Mouse (Mus musculus) erythroid progenitor cell, adult 5-6 weeks (primary cell): ENCODE measurements around the gene Mgat4a. TPM values are rescaled to one million over a fixed set of nuclear protein-coding genes. Genes with fewer than 3 reads are reported as not detected.
A peak's percentile ranks its signal among the peaks of the same experiment; 100 is the strongest.

Experiments
- ATAC-seq: replicated peaks from 2 replicates; pipeline ENCODE4 v1.8.0; 2016; ENCODE audit warnings: moderate number of reproducible peaks, mild to moderate bottlenecking, moderate TSS enrichment, inconsistent platforms; ENCODE audit not compliant: poor library complexity, low FRiP score, severe bottlenecking
- total RNA-seq, 2 experiments: library from RNA; stranded (forward) in 1 of 2; stranded (reverse) in 1 of 2; fragments of 150-400 nt in 1 of 2; fragments of 186-747, 209-891 nt in 1 of 2; gene quantifications; 2 replicates each; pipeline versions ENCODE4 v1.2.3 to v1.2.4; 2015 to 2017; ENCODE audit warnings: low replicate concordance in 2 of 2

The Mgat4a gene
- 3.4 and 4.7 TPM in 2 replicates for total RNA-seq (2015; ENCODE audit: low replicate concordance)
- 0.91 and 2.6 TPM in 2 replicates for total RNA-seq (2017; ENCODE audit: low replicate concordance)

GRCm38 (mm10) chr1:37540810-37541658 lies at the start of gene Mgat4a:
Mgat4a (minus strand) TSS chr1:37541016.
- peak; percentile 79 for ATAC-seq

- no peak for ATAC-seq
Observed at GRCm38 (mm10) chr1:37585809-37586480, 45.1 kb upstream of the Mgat4a start.

- ATAC-seq: no peak
Observed at GRCm38 (mm10) chr1:37583795-37584464, 43.1 kb upstream of the Mgat4a start.

GRCm38 (mm10) chr1:37583167-37583566 lies 42.4 kb upstream of the Mgat4a start:
- ATAC-seq: no peak

GRCm38 (mm10) chr1:37579686-37580085 lies 38.9 kb upstream of the Mgat4a start:
- ATAC-seq: no peak

- ATAC-seq: no peak
Observed at GRCm38 (mm10) chr1:37572528-37573272, 31.9 kb upstream of the Mgat4a start.

- ATAC-seq: no peak
Observed at GRCm38 (mm10) chr1:37568379-37568778, 27.6 kb upstream of the Mgat4a start.

- no peak for ATAC-seq
Observed at GRCm38 (mm10) chr1:37566754-37567153, 25.9 kb upstream of the Mgat4a start.

- ATAC-seq: no peak
Observed at GRCm38 (mm10) chr1:37566344-37566743, 25.5 kb upstream of the Mgat4a start.

- no peak for ATAC-seq
Observed at GRCm38 (mm10) chr1:37565396-37565795, 24.6 kb upstream of the Mgat4a start.

- ATAC-seq: no peak
Observed at GRCm38 (mm10) chr1:37561955-37562354, 21.1 kb upstream of the Mgat4a start.

- no peak for ATAC-seq
Observed at GRCm38 (mm10) chr1:37560356-37560755, 19.5 kb upstream of the Mgat4a start.

- ATAC-seq: no peak
Observed at GRCm38 (mm10) chr1:37551986-37552385, 11.2 kb upstream of the Mgat4a start.

GRCm38 (mm10) chr1:37549501-37549900 lies 8.7 kb upstream of the Mgat4a start:
- no peak for ATAC-seq

- no peak for ATAC-seq
Observed at GRCm38 (mm10) chr1:37546398-37547051, 5.7 kb upstream of the Mgat4a start.

- ATAC-seq: no peak
Observed at GRCm38 (mm10) chr1:37544251-37544650, 3.4 kb upstream of the Mgat4a start.

GRCm38 (mm10) chr1:37543057-37543456 lies 2.2 kb upstream of the Mgat4a start:
- ATAC-seq: no peak

GRCm38 (mm10) chr1:37539968-37540809 lies 627 bp downstream of the Mgat4a start:
- no peak for ATAC-seq
